Mouse (Mus musculus): Measurements from ENCODE around the gene Pspn.

Pspn gene

GRCm38 (mm10) chr17:56999968-57000609 lies at the start of gene Pspn:
TSS of gene Pspn (minus strand) at chr17:57000018.
- DNase-seq, result no peak

GRCm38 (mm10) chr17:57048816-57049215 lies 49.0 kb upstream of the Pspn start:
- DNase-seq, result no peak

- DNase-seq, result no peak
These were observed 47.6 kb upstream of the Pspn start for GRCm38 (mm10) chr17:57047406-57047805.

DNA sequence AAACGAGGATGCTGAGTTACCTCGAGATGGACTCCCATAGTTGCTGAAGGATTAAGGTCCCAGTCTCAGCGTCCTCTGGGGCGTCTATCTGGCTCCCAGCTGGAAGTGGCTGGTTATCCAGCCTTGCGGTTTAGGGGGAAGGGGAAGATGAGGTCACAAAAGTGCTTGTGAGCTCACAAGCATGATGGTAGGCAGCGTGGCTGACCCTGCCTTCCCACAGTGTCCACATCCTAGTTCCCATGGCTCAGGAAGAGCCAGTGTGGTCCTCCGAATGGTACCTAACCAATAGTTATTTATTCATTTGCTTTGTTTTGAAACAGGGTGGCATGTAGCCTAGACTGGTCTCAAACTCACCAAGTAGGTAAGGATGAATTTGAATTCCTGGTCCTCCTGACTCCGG lies 41.7 kb upstream of the Pspn start, which contains the start of gene Slc25a41:
TSS of gene Slc25a41 (minus strand) at position 101 of the 400 bp plus-strand sequence.
- DNase-seq, result no peak

- DNase-seq, result peak; percentile 13
These were observed 39.2 kb upstream of the Pspn start for GRCm38 (mm10) chr17:57038978-57039377.

DNA sequence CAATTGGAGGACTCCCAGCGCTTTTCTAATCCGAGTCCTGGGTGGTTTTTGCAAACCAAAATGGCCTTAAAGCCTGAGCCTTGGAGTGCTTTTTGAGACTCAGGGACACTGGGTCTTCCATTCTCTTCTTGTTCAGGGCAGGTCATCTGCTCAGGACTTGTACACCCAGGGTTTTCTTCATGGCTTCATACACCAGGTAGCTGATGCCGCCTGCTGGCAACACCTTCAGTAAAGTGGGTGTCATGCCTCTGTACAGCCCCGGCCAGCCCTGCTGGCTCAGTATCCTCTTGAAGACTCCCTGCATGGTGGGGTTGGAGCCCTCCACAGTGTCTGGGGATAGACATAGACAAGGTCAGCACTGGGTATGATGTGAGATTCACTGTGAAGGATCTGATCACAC lies 33.0 kb upstream of the Pspn start:
- no peak for DNase-seq

- DNase-seq, result peak; percentile 98
These were observed 32.0 kb upstream of the Pspn start for GRCm38 (mm10) chr17:57031661-57032420.

DNA sequence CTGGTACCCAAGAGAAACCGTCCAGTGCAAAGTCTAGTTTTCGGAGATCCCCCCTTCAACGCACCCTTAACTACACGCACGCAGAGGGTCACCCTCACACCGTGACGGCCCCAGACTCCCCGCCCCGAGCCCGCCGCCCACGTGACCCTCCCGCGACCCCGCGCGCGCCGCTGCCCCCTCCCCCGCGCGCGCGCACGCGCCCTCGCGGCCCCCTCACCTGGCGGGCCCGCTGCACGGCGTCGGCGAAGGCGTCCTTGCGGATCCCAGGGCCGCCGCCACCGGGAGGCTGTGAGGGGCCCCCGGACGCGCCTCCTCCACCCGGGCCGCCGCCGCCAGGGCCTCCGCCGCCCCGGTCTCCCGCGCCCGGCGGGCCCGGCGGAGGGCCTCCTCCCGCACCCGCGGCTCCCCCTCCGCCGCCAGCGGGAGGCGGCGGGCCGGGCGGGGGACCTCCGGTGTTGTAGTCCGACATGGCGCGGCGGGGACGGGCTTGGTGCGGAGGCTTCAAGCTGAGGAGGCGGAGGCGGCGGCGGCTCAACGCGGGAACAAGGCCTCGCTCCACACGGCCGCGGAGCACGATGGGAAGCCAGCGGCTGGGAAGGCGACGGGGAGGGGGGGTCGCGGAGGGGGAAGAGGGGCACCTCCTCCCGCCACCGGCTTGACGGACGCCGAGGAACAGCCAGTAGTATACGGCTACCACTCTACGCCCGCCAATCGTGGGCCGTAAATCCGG lies 31.3 kb upstream of the Pspn start, which contains the start of gene Khsrp:
TSS of gene Khsrp (minus strand) at position 592 of the 730 bp plus-strand sequence.
- DNase-seq, result peak; percentile 35

GRCm38 (mm10) chr17:57029691-57030090 lies 29.9 kb upstream of the Pspn start:
- no peak for DNase-seq

GRCm38 (mm10) chr17:57027471-57027870 lies 27.7 kb upstream of the Pspn start:
- DNase-seq, result no peak

- DNase-seq, result no peak
These were observed 21.1 kb upstream of the Pspn start for GRCm38 (mm10) chr17:57020960-57021359.

- no peak for DNase-seq
These were observed 19.9 kb upstream of the Pspn start for GRCm38 (mm10) chr17:57019693-57020092.

DNA sequence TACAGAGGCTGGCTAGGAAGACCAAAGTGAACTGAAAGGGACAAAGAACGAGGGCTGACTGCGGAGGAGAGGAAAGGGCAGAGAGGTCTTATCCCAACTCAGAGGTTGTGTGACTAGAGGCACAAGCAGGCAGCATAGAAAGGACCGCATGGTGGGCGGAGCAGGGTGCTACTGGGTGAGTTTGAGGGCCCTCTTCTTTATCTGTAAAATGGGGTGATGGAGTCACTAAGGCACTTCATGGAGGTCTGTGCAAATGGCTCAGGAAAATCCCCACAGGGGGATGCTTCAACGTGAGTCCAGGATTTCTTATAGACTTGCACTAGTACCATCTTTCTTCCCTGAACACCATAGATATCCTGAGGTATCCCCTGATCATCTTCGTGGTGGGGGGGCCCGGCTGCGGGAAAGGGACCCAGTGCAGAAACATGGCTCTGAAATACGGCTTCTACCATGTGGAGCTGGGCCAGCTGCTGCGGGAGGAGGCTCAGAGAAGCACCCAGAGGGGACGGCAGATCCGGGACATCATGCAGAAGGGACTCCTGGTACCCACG lies 12.5 kb upstream of the Pspn start:
- DNase-seq, result no peak

- peak; percentile 92 for DNase-seq
These were observed 11.7 kb upstream of the Pspn start, which contains the start of the genes Gtf2f1 and Gm17949 for GRCm38 (mm10) chr17:57011236-57012141. TSS of gene Gtf2f1 (minus strand) at chr17:57011288. TSS of gene Gm17949 (plus strand) at chr17:57011469.

- DNase-seq, result no peak
These were observed 11.1 kb upstream of the Pspn start for GRCm38 (mm10) chr17:57010911-57011235.

DNA sequence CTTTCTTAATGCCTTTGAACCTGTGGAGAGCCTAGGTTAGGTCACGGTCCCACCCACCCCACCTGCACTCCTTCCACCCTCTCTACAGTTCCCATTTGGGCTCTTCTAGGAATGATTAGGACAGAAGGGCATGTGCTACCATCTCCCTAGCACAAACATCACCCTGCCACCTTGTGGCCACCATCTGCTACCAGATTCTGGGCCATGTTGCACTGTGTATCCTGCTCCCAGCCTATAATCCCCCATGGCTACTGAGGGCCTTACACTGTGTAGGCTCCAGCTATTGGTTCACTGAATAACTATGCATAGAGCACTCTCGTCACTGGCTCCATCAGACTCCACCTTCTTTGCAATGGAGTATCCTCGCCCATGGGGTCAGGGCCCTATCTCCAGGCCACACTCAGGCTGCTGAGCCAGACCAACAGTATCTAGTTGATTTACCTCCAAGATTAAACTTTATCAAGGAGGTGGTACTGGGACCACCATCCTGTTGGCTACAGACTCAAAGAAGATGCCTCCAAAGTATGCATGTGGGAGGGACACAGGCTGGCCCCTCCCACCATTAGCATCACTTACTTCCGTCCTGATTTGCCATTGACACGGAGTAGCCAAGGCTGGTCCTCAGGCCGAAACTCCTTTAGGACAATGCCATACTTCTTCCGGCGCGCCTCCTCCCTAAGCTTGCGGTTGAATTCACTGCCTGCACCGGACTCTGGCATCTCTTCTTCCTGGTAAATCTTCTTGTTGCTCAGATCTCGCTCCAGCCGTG lies 7.5 kb upstream of the Pspn start:
- no peak for DNase-seq

- DNase-seq, result no peak
These were observed 4.2 kb upstream of the Pspn start for GRCm38 (mm10) chr17:57003994-57004393.

GRCm38 (mm10) chr17:57001228-57001627 lies 1.4 kb upstream of the Pspn start:
- DNase-seq, result no peak

DNA sequence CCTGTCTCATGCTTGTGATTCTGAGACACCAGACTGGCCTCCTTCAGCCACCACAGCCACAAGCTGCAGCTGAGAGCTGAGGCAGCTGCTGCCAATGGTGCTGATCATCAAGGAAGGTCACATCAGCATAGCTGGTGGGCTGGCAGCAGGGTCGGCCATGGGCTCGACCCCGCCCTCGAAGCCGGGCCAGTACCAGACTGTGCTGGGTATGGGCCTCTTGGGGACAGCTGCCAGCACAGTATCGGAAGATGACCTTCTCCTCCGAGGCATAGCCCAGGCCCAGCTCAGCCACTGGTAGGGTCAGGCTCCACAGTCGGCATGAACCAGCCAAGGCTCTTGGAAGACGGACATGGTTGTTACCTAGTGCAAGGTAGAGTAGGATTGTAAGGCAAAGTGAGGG lies 404 bp downstream of the Pspn start:
- DNase-seq, result no peak

DNA sequence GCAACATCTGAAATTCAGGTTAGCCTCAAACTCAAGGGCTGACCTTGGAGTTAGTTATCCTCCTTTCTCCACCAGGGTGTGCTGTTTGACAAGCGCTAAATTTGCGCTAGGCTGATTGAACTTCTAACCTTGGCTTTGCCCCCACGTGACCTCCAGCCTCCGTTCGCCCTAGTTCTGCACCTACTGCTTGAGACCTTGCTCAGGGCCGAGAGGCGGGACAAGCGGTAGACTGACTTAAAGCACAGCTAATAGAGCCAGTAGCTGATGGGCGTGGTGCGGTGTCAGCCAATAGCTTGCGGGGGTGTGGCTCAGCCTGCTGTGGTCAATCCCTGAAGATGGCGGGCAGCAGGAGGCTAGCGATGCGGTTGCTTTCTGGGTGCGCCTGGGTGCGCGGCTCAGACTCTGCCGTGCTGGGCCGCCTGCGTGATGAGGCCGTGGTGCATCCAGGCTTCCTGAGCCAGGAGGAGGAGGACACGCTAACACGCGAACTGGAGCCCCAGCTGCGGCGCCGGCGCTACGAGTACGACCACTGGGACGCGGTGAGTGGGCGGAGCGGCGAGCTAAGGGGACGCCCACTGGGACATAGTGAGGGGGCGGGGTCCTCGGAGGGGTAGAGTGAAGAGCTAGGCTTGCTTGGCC lies 2.7 kb downstream of the Pspn start, which contains the start of gene Alkbh7:
TSS of gene Alkbh7 (plus strand) at position 311 of the 639 bp plus-strand sequence.
- peak; percentile 95 for DNase-seq

DNA sequence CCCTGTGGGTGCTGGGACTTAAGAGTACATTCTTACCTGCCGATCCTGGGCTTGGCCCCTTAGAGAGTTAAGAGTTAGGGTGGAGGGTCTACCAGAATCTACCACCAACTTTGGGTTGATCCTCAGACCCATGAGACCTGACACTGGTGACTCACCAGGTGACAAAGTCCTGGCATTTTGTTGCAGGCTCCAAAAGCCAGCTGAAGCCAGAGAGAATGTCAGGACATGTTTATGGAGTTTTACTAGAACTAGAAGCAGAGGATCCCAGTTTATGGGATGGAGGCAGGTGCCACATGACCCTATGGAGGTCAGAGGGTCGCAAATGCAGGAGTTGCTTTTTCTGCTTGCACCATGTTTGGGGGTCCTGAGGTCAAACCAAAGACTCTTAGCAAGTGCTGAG lies 3.3 kb downstream of the Pspn start:
- no peak for DNase-seq

Data from lung, postnatal 14 days (tissue).